Mouse (Mus musculus) olfactory bulb, adult 2 months (tissue): ENCODE results near the gene Plrg1. TPM values are rescaled to one million over a fixed set of nuclear protein-coding genes. Genes with fewer than 3 reads are reported as not detected.
A peak's percentile ranks its signal among the peaks of the same experiment; 100 is the strongest.

ENCODE experiments used
- H3K27ac ChIP-seq: fragments of 200-500 bp; 2 replicates; pipeline ENCODE4 v1.5.1; 2012; ENCODE audit warnings: low read depth, low read length; ENCODE audit not compliant: insufficient read depth
- H3K4me1 ChIP-seq: fragments of 200-500 bp; 2 replicates; pipeline ENCODE4 v1.6.1; 2012; ENCODE audit warnings: low read length; ENCODE audit not compliant: control insufficient read depth, insufficient read depth
- H3K4me3 ChIP-seq: fragments of 200-500 bp; 2 replicates; pipeline ENCODE4 v1.5.1; 2012; ENCODE audit warnings: mild to moderate bottlenecking, low read depth, low read length, moderate library complexity; ENCODE audit not compliant: insufficient read depth
- CTCF ChIP-seq: fragments of 200-500 bp; IDR thresholded peaks from 2 replicates; pipeline ENCODE4 v1.5.1; 2012; ENCODE audit warnings: low read depth, mild to moderate bottlenecking, low read length, moderate library complexity; ENCODE audit not compliant: insufficient read depth
- POLR2A ChIP-seq: fragments of 200-500 bp; IDR thresholded peaks from 2 replicates; pipeline ENCODE4 v1.6.1; 2012; ENCODE audit warnings: mild to moderate bottlenecking, low read depth, low read length, moderate library complexity; ENCODE audit not compliant: insufficient read depth
- WGBS: fragments of 180-500 bp; shearing (Covaris S2); methylation state at CpG from one replicate; pipeline ENCODE4 v1.1.7; 2018; 5-methylcytosine and 5-hydroxymethylcytosine counted together
- polyA plus RNA-seq: library from polyadenylated mRNA; stranded (reverse); fragments of >200 nt; gene quantifications from 2 replicates; pipeline ENCODE4 v1.2.4, GENCODE M21; 2012; ENCODE audit warnings: low replicate concordance; ENCODE audit not compliant: missing spikeins, insufficient read depth, insufficient read length

The Plrg1 gene
- polyA plus RNA-seq, 1 experiment: not detected

DNA sequence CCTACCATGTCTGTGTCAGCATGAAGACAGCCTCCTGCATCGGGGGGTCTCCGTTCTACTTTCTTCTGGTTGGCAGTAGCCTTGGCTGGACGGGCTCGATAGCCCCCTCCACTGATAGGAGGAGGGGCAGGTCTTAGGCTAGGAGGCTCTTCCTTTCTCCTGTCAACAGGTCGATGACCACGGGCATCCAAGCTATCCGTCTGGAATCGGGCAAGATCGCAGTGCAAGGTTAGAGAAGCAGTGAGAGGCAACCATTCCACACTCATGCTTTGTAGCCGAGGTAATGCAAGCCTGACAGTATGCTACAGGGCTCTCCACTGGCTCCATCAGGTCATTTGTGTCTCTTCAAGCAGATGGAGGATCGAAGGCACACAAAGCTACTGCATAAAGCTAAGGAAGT is 8.7 kb upstream of the Plrg1 start:
- Histone ChIP-seq H3K4me1 (no peaks in the 10 kb centered on the region), H3K27ac (no peak overlapping the region), H3K4me3 (no peak overlapping the region)
- WGBS: 88% methylated on average over 11 of the region's 11 CpGs
- TF ChIP-seq CTCF (no peak), POLR2A (no peak)

DNA sequence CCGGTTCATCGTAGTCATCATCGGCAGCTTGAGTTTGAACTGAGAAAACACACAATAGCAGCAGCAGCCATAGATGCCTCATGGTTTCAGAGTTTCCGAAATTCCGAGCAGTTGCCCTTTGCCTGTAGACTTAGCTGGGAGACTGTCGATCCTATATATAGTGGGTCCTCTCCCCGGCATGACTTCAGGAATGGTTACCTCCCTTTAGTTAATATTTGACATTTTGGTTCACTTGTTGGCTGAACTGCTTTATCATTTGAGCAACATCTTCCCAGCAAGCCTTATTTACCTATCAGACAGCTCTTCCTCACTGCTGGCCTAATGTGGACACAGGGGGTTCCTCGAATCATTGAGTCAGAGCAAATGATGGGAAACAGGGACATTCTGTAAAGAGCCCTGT is 5.6 kb upstream of the Plrg1 start, which contains the start of gene Fgb:
Gene Fgb, minus strand, starts transcription at position 184 of the 400 bp plus-strand sequence.
- H3K4me1 ChIP-seq: no peaks in the 10 kb centered on the region
- whole genome bisulfite sequencing: 93% methylated on average over 8 of the region's 8 CpGs

DNA sequence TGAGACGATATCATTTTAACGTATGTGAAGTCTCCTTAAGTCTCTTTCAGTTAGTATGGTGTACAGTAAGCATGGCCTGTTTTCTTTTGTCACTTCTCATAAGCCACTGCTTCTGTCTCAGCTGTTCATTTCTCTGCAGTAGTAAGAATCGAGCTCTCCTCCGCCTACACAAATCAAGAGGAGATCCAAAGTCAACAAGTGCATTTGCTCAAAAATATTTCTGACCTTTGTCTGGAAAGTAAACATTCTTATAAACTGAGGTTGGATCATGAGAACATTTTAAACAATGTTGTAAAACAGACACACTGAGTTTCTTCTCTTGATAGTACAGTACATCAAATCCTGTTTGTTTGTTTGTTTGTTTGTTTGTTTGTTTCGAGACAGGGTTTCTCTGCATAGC is 4.7 kb upstream of the Plrg1 start:
- Histone ChIP-seq H3K27ac (no peak overlapping the region), H3K4me1 (no peaks in the 10 kb centered on the region), H3K4me3 (no peak overlapping the region)
- no peak for TF ChIP-seq CTCF
- no peak for TF ChIP-seq POLR2A
- 84% methylated on average over 5 of the region's 5 CpGs for WGBS

More for the DNA sequence above, 5.6 kb upstream of the Plrg1 start, which contains the start of gene Fgb:
- TF ChIP-seq POLR2A (no peak), CTCF (no peak)
- Histone ChIP-seq H3K4me3 (no peak within 1 kb of the TSS), H3K27ac (no peak within 1 kb of the TSS)

DNA sequence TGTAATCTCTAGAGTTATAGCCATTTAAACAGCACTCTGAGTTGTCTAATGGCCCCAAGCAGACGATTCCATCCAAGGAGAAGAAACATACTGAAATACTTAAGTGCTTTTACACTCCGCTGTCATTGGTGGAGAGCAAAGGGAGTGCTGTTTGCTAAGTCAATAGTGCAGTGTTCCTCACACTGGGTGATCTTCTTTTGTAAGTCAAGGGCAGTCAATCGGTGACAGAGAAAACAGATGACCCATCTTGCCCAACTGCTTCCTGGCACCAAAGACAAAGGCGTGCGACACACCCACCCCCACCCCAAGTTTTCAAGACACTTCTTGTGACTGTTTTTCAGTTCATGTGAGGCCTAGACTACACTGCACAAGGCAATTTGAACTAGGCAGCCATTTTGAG is 3.2 kb upstream of the Plrg1 start:
- Histone ChIP-seq H3K4me1 (no peaks in the 10 kb centered on the region; the same call in 1 of the 2 replicates), H3K4me3 (no peak overlapping the region), H3K27ac (no peak overlapping the region)
- 93% methylated on average over 5 of the region's 5 CpGs for WGBS
- TF ChIP-seq CTCF: no peak
- no peak for TF ChIP-seq POLR2A

- WGBS: 95% methylated on average over 7 of the region's 7 CpGs
- Histone ChIP-seq H3K4me1 (peaks cover 2% of the 10 kb centered on the region; the same call in 1 of the 2 replicates), H3K4me3 (no peak overlapping the region), H3K27ac (no peak overlapping the region)
- no peak for TF ChIP-seq POLR2A
- TF ChIP-seq CTCF: no peak
These were observed 2.2 kb upstream of the Plrg1 start for GRCm38 (mm10) chr3:83053126-83053525.

DNA sequence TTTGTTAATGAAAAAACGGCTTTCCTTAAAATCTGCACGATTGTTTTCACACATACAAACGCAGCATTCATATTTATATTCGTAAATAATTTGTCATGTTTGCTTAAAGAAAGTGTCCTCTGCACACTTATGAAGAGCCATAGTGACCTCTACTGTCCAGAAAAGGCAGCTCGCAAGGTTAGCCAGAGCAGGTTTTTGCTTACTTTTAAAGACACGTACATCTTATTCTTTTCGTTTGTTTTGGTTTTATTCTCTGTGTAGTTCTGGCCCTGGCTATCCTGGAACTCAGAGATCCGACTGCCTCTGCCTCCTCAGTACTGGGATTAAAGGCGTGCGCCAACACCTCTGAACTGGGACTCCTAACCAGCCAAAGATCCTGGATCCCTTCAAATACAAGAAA is 1.6 kb upstream of the Plrg1 start:
- Histone ChIP-seq H3K27ac (no peak overlapping the region), H3K4me3 (no peak overlapping the region), H3K4me1 (peaks cover 2% of the 10 kb centered on the region; the same call in 1 of the 2 replicates)
- TF ChIP-seq CTCF (no peak), POLR2A (no peak)
- 23% methylated on average over 10 of the region's 10 CpGs for WGBS

DNA sequence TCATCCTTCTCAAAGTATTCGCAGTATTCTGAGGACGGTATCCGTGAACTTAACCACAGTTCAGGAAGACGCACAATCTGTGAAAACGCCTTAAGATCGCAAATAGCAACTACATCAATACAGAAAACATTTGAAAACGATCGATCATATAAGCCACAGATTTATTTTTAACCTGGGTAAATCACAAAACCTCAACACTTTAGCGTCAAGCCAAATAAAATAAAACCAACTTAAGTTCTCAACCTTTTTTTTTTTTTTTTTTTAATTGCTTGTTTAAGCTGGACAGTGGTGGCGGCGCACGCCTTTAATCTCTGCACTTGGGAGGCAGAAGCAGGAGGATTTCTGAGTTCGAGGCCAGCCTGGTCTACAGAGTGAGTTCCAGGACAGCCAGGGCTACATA is 563 bp upstream of the Plrg1 start:
- Histone ChIP-seq H3K27ac (no peak overlapping the region), H3K4me1 (peaks cover 2% of the 10 kb centered on the region; the same call in 1 of the 2 replicates), H3K4me3 (peak overlapping the region; percentile 34)
- 43% methylated on average over 13 of the region's 13 CpGs for WGBS
- no peak for TF ChIP-seq POLR2A

DNA sequence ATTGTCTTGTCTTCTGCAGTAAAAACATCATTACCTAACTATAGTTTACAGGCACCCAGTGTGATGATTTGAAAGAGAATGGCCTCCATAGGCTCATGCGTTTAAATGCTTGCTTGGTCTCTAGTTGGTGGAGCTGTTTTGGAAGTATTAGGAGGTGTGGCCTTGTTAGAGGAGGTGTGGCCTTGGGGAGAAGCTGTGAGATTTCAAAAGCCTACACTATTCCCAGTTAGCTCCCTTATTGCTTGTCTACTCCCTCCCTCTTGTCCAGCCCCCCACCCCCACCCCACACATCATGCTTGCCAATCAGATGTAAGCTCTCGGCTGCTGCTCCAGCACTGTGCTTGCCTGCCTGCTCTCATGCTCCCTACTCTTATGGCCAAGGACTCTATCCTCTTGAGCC is 1.7 kb downstream of the Plrg1 start:
- Histone ChIP-seq H3K27ac (no peak overlapping the region), H3K4me3 (no peak overlapping the region), H3K4me1 (peaks cover 2% of the 10 kb centered on the region; the same call in 1 of the 2 replicates)
- WGBS: 83% methylated on average over 2 of the region's 2 CpGs
- TF ChIP-seq CTCF (no peak), POLR2A (no peak)

DNA sequence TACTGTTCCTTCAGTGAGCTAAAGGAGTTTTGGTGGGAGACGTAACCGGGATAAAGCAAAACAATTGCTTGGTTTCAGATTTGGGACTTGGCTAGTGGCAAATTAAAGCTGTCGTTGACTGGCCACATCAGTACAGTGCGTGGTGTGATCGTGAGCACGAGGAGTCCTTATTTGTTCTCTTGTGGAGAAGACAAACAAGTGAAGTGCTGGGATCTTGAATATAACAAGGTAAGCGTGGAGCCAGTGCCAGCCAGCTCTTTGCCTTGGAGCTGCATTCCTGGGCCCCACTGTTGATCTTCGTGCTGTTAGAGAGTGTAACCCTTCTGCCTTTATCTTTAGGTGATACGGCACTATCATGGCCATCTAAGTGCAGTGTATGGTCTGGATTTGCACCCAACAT is 12.6 kb downstream of the Plrg1 start:
- TF ChIP-seq POLR2A (no peak), CTCF (no peak)
- Histone ChIP-seq H3K4me1 (no peaks in the 10 kb centered on the region; the same call in 1 of the 2 replicates), H3K27ac (no peak overlapping the region), H3K4me3 (no peak overlapping the region)
- 95% methylated on average over 9 of the region's 9 CpGs for WGBS

- no peak overlapping the region for H3K4me3 ChIP-seq
- no peak overlapping the region for H3K27ac ChIP-seq
- TF ChIP-seq POLR2A: no peak
- TF ChIP-seq CTCF: no peak
- H3K4me1 ChIP-seq: no peaks in the 10 kb centered on the region; the same call in 1 of the 2 replicates
- 94% methylated on average over 13 of the region's 13 CpGs for WGBS
These were observed 13.5 kb downstream of the Plrg1 start for GRCm38 (mm10) chr3:83068869-83069268.
